Mouse (Mus musculus) liver, embryonic 13.5 days (tissue): ENCODE data around the gene Cntnap5a. TPM values are rescaled to one million over a fixed set of nuclear protein-coding genes. Genes with fewer than 3 reads are reported as not detected.

ENCODE experiments used
- microRNA-seq: library from miRNA; unstranded; fragments of <30 nt; microRNA quantifications from one replicate; pipeline ENCODE4, GENCODE M21; 2016
- polyA plus RNA-seq: library from polyadenylated mRNA; unstranded; fragments of >200 nt; fragmentation: Nextera tagmentation; extraction: Ambion mirVana; gene quantifications from 2 replicates; pipeline ENCODE4 v1.2.1, GENCODE M21; 2015

The Cntnap5a gene
- polyA plus RNA-seq, 1 experiment from 2014 or later, result not detected

Small RNA genes within 50 kb of the gene (microRNA-seq; reads per million reads assigned to microRNA genes)
- gene Gm23393, result not detected
